Mouse (Mus musculus): ENCODE results near the gene Fras1.

DNA sequence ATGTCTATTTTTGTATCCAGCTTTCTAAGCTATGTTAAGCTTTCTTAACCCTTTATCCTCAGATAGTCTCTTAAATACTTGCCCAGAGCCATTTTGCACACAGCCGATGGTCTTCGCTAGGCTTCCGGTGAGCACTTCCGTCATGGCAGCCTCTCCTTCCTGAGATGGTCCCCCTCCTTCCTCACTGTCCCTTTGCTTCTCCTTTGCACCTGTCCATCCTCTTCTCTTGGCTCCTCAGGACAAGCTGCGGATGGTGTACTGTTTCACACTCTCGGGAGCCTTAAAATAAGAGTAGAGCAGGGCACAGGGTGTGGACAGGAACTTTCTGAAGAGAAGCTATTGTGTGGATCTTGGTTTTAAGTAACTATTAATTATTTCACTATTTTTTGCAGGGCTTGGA is 33.2 kb upstream of the Fras1 start:
- TF ChIP-seq POLR2A (IDR thresholded peaks at IDR 0.05; ENCODE audit: insufficient read length, low read depth) (no peak), CEBPB (IDR thresholded peaks at IDR 0.05; ENCODE audit: insufficient read depth, poor library complexity, severe bottlenecking) (no peak), E2F4 (IDR thresholded peaks at IDR 0.05; ENCODE audit: insufficient read depth) (no peak), TCF3 (IDR thresholded peaks at IDR 0.05; ENCODE audit: insufficient read length, low read depth) (no peak), USF1 (IDR thresholded peaks at IDR 0.05; ENCODE audit: low read depth) (no peak), MYOG (IDR thresholded peaks at IDR 0.05; ENCODE audit: control insufficient read depth in 1 of 3, insufficient read depth in 1 of 3, insufficient read length in 2 of 3, low read depth in 2 of 3) (peak in 1 of 3 experiments; percentile 12), MYOD1 (IDR thresholded peaks at IDR 0.05; ENCODE audit: control insufficient read depth in 1 of 3, insufficient read length in 2 of 3, low read depth in 2 of 3) (peak; percentile 18 to 82 (median 64)), MAX (IDR thresholded peaks at IDR 0.05; ENCODE audit: low read depth) (no peak), TCF12 (IDR thresholded peaks at IDR 0.05; ENCODE audit: insufficient read depth, poor library complexity, severe bottlenecking) (no peak), SRF (IDR thresholded peaks at IDR 0.05; ENCODE audit: control insufficient read depth, insufficient read length, low read depth) (no peak)
